Mouse (Mus musculus): Measurements from ENCODE around the gene Oasl1.

- TF ChIP-seq POLR2A (IDR thresholded peaks at IDR 0.05; ENCODE audit: low read depth, low read length) = no peak
- no peak for TF ChIP-seq CTCF (IDR thresholded peaks at IDR 0.05; ENCODE audit: borderline replicate concordance, insufficient read depth, low read length)
These were observed 47.8 kb downstream of the Oasl1 start, which contains the start of gene Hnf1a for GRCm38 (mm10) chr5:114970824-114971227.

Data from embryonic fibroblast, embryonic 13.5 days (primary cell).